Mouse (Mus musculus): ENCODE measurements at regions not wholly inside any gene's neighbourhood (a gene's known extent, or its start where the extent isn't known, plus 50 kb on each side); places are given as distances from the start of the nearest gene placed in this dataset.

DNA sequence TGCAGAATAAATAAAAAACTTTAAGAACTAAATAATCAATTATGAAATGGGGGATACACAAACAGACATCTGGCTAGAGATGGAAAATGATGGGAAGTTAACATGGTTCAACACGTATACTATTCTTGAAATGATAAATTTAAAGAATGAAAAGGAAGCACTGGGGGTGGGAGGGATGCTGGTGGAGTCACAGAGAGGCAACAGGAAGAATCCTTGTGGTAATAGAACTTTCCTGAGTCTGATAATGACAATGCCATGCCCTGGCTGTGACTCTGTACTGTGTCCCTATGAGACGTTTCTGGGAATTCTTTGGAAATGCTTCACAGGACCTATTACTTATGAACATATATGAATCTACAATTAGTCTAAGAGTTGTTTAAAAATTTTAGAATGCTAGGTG is 64.8 kb upstream of the Sstr4 start:
- TF ChIP-seq POLR2A (IDR thresholded peaks at IDR 0.05; ENCODE audit: insufficient read depth, low read length) (no peak), CTCF (IDR thresholded peaks at IDR 0.05; ENCODE audit: low read depth, low read length) (no peak), EP300 (IDR thresholded peaks at IDR 0.05; ENCODE audit: insufficient read depth, low read depth, low read length) (no peak)
